Mouse (Mus musculus): ENCODE measurements around the gene Pde6h. TPM values are rescaled to one million over a fixed set of nuclear protein-coding genes. Genes with fewer than 3 reads are reported as not detected.

Gene Pde6h
- polyA plus RNA-seq, 1 experiment from 2014 or later, result not detected

- ATAC-seq (ENCODE audit: insufficient read depth) (0 out of 2 replicates have a peak, but pooled peaks have one; percentile 45), DNase-seq (peak; percentile 66)
- H3K27me3 ChIP-seq (ENCODE audit: insufficient read depth, low read length), result no peaks in the 10 kb centered on the region
- H3K4me3 ChIP-seq (ENCODE audit: low read depth, low read length), result no peak overlapping the region
- 27% methylated on average over 11 of the region's 11 CpGs for WGBS
- H3K4me1 ChIP-seq (ENCODE audit: insufficient read depth), result no peaks in the 10 kb centered on the region
- no peaks in the 10 kb centered on the region for H3K36me3 ChIP-seq (ENCODE audit: insufficient read depth)
- H3K27ac ChIP-seq (ENCODE audit: low read depth), result no peak overlapping the region
- TF ChIP-seq CTCF (IDR thresholded peaks at IDR 0.05; ENCODE audit: low read depth), result no peak
- no peak overlapping the region for H3K9ac ChIP-seq
- no peaks in the 10 kb centered on the region for H3K9me3 ChIP-seq (ENCODE audit: low read depth, low read length)
- H3K4me2 ChIP-seq, result peak overlapping the region; percentile 33; the same call in 1 of the 2 replicates
These were observed 66.3 kb downstream of the Pde6h start for GRCm38 (mm10) chr6:136989824-136990497.

- WGBS, result 29% methylated on average over 8 of the region's 8 CpGs
- H3K9ac ChIP-seq, result no peak overlapping the region
- no peaks in the 10 kb centered on the region for H3K9me3 ChIP-seq (ENCODE audit: low read depth, low read length)
- H3K4me1 ChIP-seq (ENCODE audit: insufficient read depth), result no peaks in the 10 kb centered on the region
- no peak for DNase-seq
- no peak overlapping the region for H3K27ac ChIP-seq (ENCODE audit: low read depth)
- H3K36me3 ChIP-seq (ENCODE audit: insufficient read depth), result no peaks in the 10 kb centered on the region
- H3K27me3 ChIP-seq (ENCODE audit: insufficient read depth, low read length), result no peaks in the 10 kb centered on the region
- no peak overlapping the region for H3K4me2 ChIP-seq
- no peak for TF ChIP-seq CTCF (IDR thresholded peaks at IDR 0.05; ENCODE audit: low read depth)
- H3K4me3 ChIP-seq (ENCODE audit: low read depth, low read length), result no peak overlapping the region
- no peak for ATAC-seq (ENCODE audit: insufficient read depth)
These were observed 66.9 kb downstream of the Pde6h start for GRCm38 (mm10) chr6:136990557-136990956.

DNA sequence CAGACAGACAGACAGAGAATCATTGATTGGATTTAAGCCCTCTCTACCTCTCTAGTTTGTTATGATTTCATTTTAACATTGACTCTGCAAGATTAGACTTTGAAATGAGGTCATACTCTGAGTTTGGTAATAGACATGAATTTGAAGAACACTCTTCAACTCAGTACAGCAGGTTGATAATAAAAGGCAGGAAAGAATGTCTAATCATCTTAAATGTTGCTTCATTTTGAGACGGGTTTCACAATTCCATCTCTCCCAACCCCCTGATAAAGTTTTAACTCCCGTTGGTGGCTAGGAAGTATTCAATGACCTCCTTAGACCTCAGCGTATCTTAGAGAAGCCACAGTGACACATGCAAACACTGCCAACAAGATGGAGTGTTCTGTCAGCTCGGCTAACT is 69.9 kb downstream of the Pde6h start:
- TF ChIP-seq CTCF (IDR thresholded peaks at IDR 0.05; ENCODE audit: low read depth), result no peak
- Histone ChIP-seq H3K27me3 (ENCODE audit: insufficient read depth, low read length) (no peaks in the 10 kb centered on the region), H3K4me3 (ENCODE audit: low read depth, low read length) (no peak overlapping the region), H3K9me3 (ENCODE audit: low read depth, low read length) (no peaks in the 10 kb centered on the region), H3K9ac (no peak overlapping the region), H3K27ac (ENCODE audit: low read depth) (no peak overlapping the region), H3K4me2 (no peak overlapping the region), H3K4me1 (ENCODE audit: insufficient read depth) (peaks cover 10% of the 10 kb centered on the region), H3K36me3 (ENCODE audit: insufficient read depth) (no peaks in the 10 kb centered on the region)
- DNase-seq, result no peak
- no peak for ATAC-seq (ENCODE audit: insufficient read depth)
- WGBS, result 15% methylated on average over 4 of the region's 4 CpGs

- no peaks in the 10 kb centered on the region for H3K27me3 ChIP-seq (ENCODE audit: insufficient read depth, low read length)
- no peak overlapping the region for H3K4me2 ChIP-seq
- H3K9ac ChIP-seq, result no peak overlapping the region
- 68% methylated on average over 8 of the region's 8 CpGs for WGBS
- no peak for ATAC-seq (ENCODE audit: insufficient read depth)
- peak; percentile 62 for DNase-seq
- peak; percentile 67 for TF ChIP-seq CTCF (IDR thresholded peaks at IDR 0.05; ENCODE audit: low read depth)
- H3K36me3 ChIP-seq (ENCODE audit: insufficient read depth), result no peaks in the 10 kb centered on the region
- H3K4me3 ChIP-seq (ENCODE audit: low read depth, low read length), result no peak overlapping the region
- no peak overlapping the region for H3K27ac ChIP-seq (ENCODE audit: low read depth)
- H3K9me3 ChIP-seq (ENCODE audit: low read depth, low read length), result no peaks in the 10 kb centered on the region
- H3K4me1 ChIP-seq (ENCODE audit: insufficient read depth), result peaks cover 10% of the 10 kb centered on the region
These were observed 71.9 kb downstream of the Pde6h start for GRCm38 (mm10) chr6:136995533-136995932.

GRCm38 (mm10) chr6:136996336-136996735 is 72.7 kb downstream of the Pde6h start:
- no peaks in the 10 kb centered on the region for H3K9me3 ChIP-seq (ENCODE audit: low read depth, low read length)
- ATAC-seq (ENCODE audit: insufficient read depth) (no peak), DNase-seq (peak; percentile 56)
- no peak for TF ChIP-seq CTCF (IDR thresholded peaks at IDR 0.05; ENCODE audit: low read depth)
- H3K4me1 ChIP-seq (ENCODE audit: insufficient read depth), result peaks cover 10% of the 10 kb centered on the region
- 36% methylated on average over 5 of the region's 5 CpGs for WGBS
- no peaks in the 10 kb centered on the region for H3K27me3 ChIP-seq (ENCODE audit: insufficient read depth, low read length)
- no peak overlapping the region for H3K4me2 ChIP-seq
- no peak overlapping the region for H3K4me3 ChIP-seq (ENCODE audit: low read depth, low read length)
- H3K36me3 ChIP-seq (ENCODE audit: insufficient read depth), result no peaks in the 10 kb centered on the region
- H3K9ac ChIP-seq, result no peak overlapping the region
- H3K27ac ChIP-seq (ENCODE audit: low read depth), result no peak overlapping the region; the same call in 1 of the 2 replicates

GRCm38 (mm10) chr6:136998181-136998580 is 74.5 kb downstream of the Pde6h start:
- 82% methylated on average over 7 of the region's 7 CpGs for WGBS
- Histone ChIP-seq H3K36me3 (ENCODE audit: insufficient read depth) (no peaks in the 10 kb centered on the region), H3K4me2 (no peak overlapping the region), H3K4me3 (ENCODE audit: low read depth, low read length) (no peak overlapping the region), H3K9ac (no peak overlapping the region), H3K27ac (ENCODE audit: low read depth) (no peak overlapping the region), H3K4me1 (ENCODE audit: insufficient read depth) (peaks cover 10% of the 10 kb centered on the region), H3K9me3 (ENCODE audit: low read depth, low read length) (no peaks in the 10 kb centered on the region), H3K27me3 (ENCODE audit: insufficient read depth, low read length) (no peaks in the 10 kb centered on the region)
- no peak for DNase-seq
- ATAC-seq (ENCODE audit: insufficient read depth), result no peak
- no peak for TF ChIP-seq CTCF (IDR thresholded peaks at IDR 0.05; ENCODE audit: low read depth)

GRCm38 (mm10) chr6:136999009-136999408 is 75.4 kb downstream of the Pde6h start:
- no peaks in the 10 kb centered on the region for H3K27me3 ChIP-seq (ENCODE audit: insufficient read depth, low read length)
- H3K9me3 ChIP-seq (ENCODE audit: low read depth, low read length), result no peaks in the 10 kb centered on the region
- H3K9ac ChIP-seq, result no peak overlapping the region
- ATAC-seq (ENCODE audit: insufficient read depth) (no peak), DNase-seq (no peak)
- no peak overlapping the region for H3K4me2 ChIP-seq
- no peak overlapping the region for H3K4me3 ChIP-seq (ENCODE audit: low read depth, low read length)
- 85% methylated on average over 3 of the region's 3 CpGs for WGBS
- H3K36me3 ChIP-seq (ENCODE audit: insufficient read depth), result no peaks in the 10 kb centered on the region
- H3K4me1 ChIP-seq (ENCODE audit: insufficient read depth), result peaks cover 10% of the 10 kb centered on the region
- no peak for TF ChIP-seq CTCF (IDR thresholded peaks at IDR 0.05; ENCODE audit: low read depth)
- no peak overlapping the region for H3K27ac ChIP-seq (ENCODE audit: low read depth)
